Mouse (Mus musculus) bone marrow macrophage, adult 2 months (primary cell): ENCODE measurements around the gene Cilp2. TPM values are rescaled to one million over a fixed set of nuclear protein-coding genes. Genes with fewer than 3 reads are reported as not detected.

Source experiments
- H3K27ac ChIP-seq: 2 replicates; pipeline ENCODE4 v1.5.1; 2012; ENCODE audit warnings: low read depth, low read length; ENCODE audit not compliant: insufficient read depth
- H3K4me1 ChIP-seq: 2 replicates; pipeline ENCODE4 v1.6.1; 2012; ENCODE audit warnings: low read length; ENCODE audit not compliant: control insufficient read depth, insufficient read depth
- H3K4me3 ChIP-seq: 2 replicates; pipeline ENCODE4 v1.5.1; 2012; ENCODE audit warnings: mild to moderate bottlenecking, low read length, moderate library complexity; ENCODE audit not compliant: insufficient read depth
- CTCF ChIP-seq: IDR thresholded peaks from 2 replicates; pipeline ENCODE4 v1.5.1; 2012; ENCODE audit warnings: low read depth, mild to moderate bottlenecking, low read length, moderate library complexity
- POLR2A ChIP-seq: IDR thresholded peaks from 2 replicates; pipeline ENCODE4 v1.6.1; 2012; ENCODE audit warnings: mild to moderate bottlenecking, low read depth, low read length, borderline replicate concordance
- polyA plus RNA-seq: library from polyadenylated mRNA; stranded (reverse); fragments of >200 nt; gene quantifications from 2 replicates; pipeline ENCODE4 v1.2.4, GENCODE M21; 2012; ENCODE audit not compliant: missing spikeins, insufficient read depth, insufficient read length

Cilp2 gene
- polyA plus RNA-seq, 1 experiment = not detected

DNA sequence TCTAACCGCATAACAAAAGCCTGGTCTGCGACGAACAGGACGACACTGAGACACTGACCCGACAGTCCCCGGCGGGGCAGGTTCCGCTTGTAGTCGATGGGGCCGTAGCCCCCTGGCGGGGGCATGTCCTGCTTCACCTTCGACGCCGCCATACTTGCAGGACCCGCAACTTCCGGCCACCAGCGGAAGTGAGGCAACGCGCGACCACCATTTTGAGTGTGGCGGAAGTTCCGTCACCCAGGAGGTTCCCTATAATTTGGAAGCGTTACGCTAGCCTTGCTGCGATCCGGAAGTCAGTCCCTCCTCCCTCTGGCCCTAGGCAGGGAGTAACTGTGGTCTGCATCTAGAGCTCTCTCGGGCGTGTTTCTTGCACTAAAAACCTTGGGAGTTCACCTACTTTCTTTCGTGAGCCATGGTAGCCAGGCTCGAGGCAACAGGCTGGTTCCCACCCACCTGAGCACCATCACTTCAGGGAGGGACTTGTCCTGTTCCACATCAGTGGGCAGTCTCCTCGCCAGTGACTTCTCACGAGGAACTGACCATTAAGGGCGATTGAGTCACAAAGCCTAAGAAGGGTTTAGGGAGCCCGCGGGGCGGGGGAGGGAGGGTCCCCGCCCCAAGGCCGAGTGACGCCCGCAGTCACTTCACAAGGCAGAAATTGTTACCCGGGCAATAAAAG, 14.1 kb upstream of the Cilp2 start:
- peaks cover 19% of the 10 kb centered on the region for H3K4me1 ChIP-seq
- peak overlapping the region; percentile 91 for H3K27ac ChIP-seq
- TF ChIP-seq POLR2A = peak; percentile 52; the same call in 1 of the 2 replicates
- TF ChIP-seq CTCF = no peak
- peak overlapping the region; percentile 85 for H3K4me3 ChIP-seq

DNA sequence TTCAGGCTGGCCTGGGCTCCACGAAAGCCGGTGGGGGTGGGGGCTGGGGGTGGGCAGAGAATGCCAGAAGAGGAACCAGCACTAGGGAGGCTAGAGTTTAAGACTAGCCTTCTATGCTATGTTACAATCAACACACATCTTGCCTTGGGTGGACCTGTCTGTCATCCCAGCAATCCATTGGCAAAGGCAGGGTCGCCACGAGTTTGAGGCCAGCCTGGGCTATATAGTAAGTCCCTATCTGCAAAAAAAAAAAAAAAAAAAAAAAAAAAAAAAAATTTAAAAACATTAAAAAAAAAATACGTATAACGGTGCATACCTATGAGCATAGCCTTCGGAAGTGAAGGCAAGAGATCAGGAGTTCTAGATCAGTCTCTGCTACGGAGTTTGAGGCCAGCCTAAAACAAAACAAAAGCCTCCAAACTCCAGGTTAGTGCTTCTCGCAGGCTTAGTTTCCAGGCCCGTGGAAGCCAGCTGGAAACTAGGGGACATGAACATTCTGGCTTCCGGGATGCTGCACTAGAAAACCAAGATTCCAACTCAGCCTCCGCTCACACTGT, 13.5 kb upstream of the Cilp2 start:
- no peak for TF ChIP-seq POLR2A
- no peak for TF ChIP-seq CTCF
- peak overlapping the region; percentile 77 for H3K27ac ChIP-seq
- peak overlapping the region; percentile 85 for H3K4me3 ChIP-seq
- H3K4me1 ChIP-seq = peaks cover 23% of the 10 kb centered on the region

DNA sequence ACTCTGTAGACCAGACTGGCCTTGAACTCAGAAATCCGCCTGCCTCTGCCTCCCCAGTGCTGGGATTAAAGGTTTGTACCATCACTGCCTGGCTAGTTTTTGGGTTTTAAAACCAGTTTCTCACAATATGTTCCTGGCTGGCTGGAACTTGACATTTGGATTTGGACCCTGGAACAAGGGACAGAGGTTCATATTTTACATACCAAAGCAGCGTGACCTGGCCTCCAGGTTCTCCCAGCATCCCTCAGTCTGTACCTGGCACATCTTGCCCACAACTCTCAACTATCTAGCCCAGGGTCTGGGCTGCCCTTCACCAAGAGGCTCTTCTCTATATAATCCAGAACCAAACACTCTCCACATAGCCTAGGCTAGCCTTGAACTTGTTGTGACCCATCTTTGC, 12.4 kb upstream of the Cilp2 start:
- TF ChIP-seq POLR2A (no peak), CTCF (no peak)
- H3K4me1 ChIP-seq = peaks cover 23% of the 10 kb centered on the region

DNA sequence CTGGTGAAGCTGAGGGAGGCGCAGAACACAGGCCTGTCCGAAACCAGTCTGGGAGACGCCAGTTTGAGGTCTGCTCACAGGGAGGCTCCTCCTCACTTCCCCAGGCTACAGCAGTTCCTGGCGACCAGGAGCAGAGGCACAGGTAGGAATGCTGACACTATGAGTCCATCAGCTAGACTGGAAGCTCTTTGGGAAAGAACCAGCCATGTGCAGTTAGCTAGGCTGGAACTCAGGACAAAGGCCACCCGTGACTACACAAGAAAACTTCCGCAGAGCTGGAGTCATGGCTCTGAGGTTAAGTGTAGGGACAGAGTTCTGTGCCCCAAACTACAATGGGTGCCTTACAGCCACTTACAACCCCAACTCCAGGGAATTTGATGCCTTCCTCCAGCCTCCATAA, 10.4 kb upstream of the Cilp2 start:
- TF ChIP-seq POLR2A (no peak), CTCF (no peak)
- Histone ChIP-seq H3K4me1 (peaks cover 17% of the 10 kb centered on the region), H3K4me3 (no peak overlapping the region), H3K27ac (no peak overlapping the region)

More for the DNA sequence above, 12.4 kb upstream of the Cilp2 start:
- no peak overlapping the region for H3K27ac ChIP-seq
- no peak overlapping the region for H3K4me3 ChIP-seq

DNA sequence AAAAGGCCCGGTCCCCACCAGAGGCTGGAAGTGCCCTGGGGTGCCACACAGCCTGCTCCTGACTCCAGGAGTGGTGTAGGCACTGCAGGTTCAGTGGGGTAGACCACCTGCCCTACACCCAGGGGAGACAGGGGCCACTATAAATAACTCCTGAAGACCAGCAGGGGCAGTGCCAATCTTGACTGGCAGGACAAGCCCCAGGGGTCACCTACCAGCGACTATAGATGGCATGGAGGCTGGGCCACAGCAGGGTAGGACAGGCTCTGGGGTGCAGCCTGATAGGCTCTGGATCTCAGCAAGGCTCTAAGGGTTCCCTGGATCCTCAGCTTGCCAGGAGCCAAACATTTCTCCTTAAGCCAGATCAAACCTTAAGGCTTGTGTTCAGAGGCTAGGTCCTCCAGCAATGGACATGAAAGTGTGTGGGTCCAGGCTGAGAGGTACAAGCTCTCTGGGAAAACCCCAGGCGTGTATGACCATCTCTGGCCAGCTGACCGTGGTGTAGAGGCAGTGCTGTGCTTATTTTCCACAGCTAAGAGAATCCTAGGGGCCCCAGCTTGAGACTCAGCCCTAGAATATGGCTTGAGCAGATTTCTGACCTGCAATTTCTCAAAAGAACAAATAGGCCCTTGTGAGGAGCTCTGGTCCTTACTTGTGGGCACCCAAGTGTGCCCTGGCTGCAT, 8.4 kb upstream of the Cilp2 start:
- Histone ChIP-seq H3K27ac (no peak overlapping the region), H3K4me3 (no peak overlapping the region), H3K4me1 (peaks cover 13% of the 10 kb centered on the region)
- TF ChIP-seq POLR2A (no peak), CTCF (no peak)

DNA sequence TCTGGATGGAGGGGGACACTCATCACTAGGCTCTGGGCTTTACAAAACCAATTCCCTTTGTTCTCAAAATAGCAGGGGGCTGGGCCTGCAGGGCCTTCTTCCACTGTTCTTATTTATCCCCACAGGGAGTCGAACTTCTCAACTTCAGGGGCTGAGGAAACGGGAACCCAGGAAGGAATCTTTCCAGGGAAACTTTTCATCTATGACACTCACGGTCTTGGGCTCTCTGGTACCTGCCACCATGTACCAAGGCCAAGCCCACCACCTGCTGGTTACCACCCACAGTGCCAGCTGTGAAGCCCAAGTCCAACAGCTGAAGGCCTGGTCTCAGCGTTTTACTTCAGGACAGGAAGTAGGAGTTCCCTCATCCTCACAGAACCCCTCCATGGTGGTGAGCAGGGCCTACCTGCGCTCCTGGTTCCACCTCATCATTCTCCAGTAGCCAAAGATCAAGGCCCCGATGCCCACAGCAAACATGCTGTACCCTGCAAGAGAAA, 7.4 kb upstream of the Cilp2 start:
- Histone ChIP-seq H3K4me1 (peaks cover 8% of the 10 kb centered on the region; the same call in 1 of the 2 replicates), H3K27ac (no peak overlapping the region), H3K4me3 (no peak overlapping the region)
- TF ChIP-seq POLR2A = no peak
- no peak for TF ChIP-seq CTCF

DNA sequence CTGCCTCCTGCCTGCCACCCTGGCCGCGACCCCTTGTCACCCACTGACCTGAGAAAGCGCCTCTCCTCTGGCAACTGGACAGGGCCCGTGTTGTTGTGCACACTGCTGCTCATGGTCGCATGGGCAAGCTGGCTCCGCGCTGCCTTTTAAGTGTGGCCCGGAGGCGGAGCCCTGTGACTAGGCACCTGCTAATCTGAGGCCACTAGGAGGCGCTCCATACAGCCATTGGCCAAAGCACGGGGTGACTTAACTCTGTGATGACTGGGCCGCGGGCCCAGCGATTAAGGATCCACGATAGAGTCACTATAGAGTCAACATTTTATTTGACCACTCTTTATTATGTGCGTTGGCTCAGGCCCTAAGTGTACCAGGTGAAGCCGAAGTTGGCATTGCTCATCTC, 6.4 kb upstream of the Cilp2 start:
- Histone ChIP-seq H3K4me1 (peaks cover 7% of the 10 kb centered on the region; the same call in 1 of the 2 replicates), H3K27ac (no peak overlapping the region), H3K4me3 (no peak overlapping the region)
- TF ChIP-seq CTCF (peak; percentile 50), POLR2A (no peak)

DNA sequence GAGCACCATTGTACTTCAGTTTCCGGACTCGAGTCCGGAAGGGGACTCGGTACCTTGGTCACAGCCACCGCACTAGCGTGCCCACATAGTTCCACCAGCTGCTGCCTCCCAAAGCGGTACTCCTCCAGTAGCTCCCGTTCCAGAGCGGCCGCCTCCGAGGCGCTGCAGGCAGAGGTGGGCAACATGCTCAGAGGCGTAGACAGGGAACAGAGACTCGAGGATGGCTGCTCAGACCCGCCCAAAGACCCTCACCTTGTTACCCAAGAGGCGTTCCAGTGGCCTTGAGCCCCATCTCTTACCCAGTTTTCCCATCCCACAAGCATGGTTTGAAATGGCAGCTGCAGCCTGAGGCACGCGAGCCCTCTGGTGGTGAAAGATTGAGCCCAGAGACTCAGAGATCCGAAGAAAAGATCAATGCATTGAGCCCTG, 3.3 kb upstream of the Cilp2 start:
- Histone ChIP-seq H3K4me1 (no peaks in the 10 kb centered on the region), H3K4me3 (no peak overlapping the region), H3K27ac (no peak overlapping the region)
- no peak for TF ChIP-seq POLR2A
- no peak for TF ChIP-seq CTCF

DNA sequence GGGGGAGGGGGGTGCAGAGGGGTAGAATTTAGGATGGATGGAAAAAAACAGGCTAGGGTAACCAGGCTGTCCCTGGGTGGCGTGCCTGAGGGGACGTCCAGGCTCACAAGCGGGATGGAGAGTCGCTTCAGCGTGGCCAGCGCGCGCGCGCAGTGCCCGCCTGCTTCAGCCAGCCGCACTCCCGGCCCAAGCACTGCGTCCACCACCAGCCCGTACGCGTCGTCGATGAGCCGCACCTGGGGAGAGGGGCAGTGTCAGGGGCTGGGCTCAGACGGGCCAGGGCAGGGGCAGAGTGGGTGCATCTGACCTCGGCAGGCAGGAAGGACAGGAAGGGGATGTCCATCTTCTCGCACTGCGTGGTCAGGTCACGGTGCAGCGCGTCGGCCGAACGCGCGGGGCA, 1.4 kb upstream of the Cilp2 start:
- no peaks in the 10 kb centered on the region for H3K4me1 ChIP-seq
- H3K27ac ChIP-seq = no peak overlapping the region
- TF ChIP-seq CTCF = no peak
- no peak for TF ChIP-seq POLR2A
- H3K4me3 ChIP-seq = peak overlapping the region; percentile 51

DNA sequence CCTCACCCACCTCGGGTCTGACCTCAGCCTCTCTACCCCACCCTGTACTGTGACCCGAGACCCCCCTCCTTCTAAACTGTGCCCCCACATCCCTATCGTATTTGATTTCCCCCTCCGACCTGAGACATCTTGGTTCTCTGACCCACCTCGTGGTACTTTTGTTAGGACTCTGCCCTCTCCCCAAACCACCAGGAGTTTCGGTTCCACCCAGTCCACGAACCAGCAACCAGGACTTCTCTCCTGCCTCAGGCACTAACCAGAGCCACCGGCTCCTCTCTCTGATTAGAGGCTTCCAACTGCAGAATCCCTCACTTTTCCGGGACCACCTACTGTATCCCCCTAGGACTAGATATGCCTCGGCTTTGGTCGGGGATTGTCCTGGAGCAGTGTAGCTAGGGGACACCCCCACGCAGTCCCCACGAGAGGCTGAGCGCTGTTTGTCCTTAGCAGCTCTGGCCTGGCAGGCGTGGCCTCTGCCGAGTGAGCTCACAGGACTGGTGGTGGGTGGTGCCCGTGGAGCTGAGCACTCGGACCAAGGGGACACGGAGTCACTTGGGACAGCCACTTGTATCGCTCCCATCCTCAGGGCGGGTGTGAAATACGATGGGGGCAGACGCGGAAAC, 868 bp upstream of the Cilp2 start:
- Histone ChIP-seq H3K4me3 (peak overlapping the region; percentile 51), H3K4me1 (no peaks in the 10 kb centered on the region), H3K27ac (no peak overlapping the region)
- TF ChIP-seq POLR2A = no peak
